Mouse (Mus musculus): ENCODE data around the gene Prkg2. TPM values are rescaled to one million over a fixed set of nuclear protein-coding genes. Genes with fewer than 3 reads are reported as not detected.

Gene Prkg2
- total RNA-seq, 2 experiments from 2014 or later, result not detected

DNA sequence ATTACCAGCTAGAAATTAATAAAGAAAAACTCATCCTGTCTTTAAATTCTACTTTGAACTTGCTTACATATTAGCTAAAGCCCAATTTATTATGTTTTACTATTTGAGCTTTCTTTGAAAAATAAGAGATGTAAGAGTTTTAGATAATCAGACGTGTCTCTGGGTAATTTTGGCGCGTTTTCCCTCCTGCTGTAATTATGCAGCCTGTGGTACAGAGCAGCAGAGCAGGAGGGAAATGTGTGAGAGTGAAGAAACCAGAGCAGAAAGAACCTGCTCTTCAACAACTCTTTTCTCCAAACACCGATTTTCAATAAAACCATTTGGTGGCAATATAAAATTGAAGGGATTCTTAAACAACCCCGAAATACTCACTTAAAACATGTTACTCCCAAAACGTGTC lies 58.8 kb downstream of the Prkg2 start:
- ATAC-seq (replicated peaks; ENCODE audit: poor library complexity), result no peak

DNA sequence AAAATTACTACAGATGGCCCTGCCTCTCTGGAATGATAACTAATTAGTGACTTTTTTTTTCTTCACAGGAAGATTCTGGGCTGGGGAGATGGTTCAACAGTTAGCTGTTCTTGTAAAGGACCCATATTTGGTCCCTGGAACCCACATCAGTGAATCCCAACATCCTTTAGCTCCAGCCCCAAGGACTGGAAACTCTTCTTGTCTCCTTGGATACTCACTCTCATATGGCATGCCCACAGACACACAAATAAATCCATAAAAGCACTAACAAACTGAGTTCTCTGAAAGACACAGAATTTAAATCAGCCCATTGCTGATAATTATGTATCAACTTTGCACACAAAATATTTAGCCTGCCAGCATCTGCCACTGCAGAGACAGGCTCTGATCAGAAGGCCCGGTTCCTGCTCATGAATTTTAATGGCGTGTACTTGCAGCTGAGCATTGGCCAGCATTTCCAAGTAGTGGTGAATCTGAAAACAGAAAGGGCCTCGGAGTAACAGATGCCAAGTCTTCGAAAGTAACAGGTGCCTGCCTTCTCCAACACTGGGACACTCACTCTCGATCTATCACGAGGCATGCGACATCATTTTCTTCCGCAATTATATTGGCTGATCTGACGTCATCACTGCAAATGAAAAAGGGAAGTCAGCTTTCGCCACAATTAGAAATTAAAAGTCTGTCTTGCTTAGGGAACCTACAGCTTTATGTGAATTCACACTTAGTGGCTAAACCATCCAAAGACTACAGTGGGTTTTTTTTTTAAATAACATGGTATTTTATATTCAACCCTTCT lies 61.1 kb downstream of the Prkg2 start:
- peak; percentile 64 for ATAC-seq (replicated peaks; ENCODE audit: poor library complexity)

DNA sequence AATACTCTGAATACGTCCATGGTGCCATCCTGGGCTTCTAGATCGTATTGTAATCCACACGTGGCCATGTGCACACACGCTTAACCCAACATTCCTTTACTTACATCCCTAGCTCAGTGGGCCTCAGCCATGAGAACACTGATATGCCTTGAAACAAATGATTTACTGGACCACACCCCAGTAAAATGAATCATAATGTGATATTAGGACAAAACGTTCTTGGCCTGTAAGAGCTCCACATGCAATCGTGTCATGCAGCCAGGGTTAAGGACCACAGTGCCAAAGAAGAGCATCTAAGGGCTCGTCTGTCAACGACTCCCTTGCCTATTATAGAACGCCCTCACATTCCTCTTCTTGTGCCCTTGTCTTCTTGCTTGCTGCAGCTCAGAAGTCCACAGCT lies 70.5 kb downstream of the Prkg2 start:
- ATAC-seq (replicated peaks; ENCODE audit: poor library complexity), result no peak

DNA sequence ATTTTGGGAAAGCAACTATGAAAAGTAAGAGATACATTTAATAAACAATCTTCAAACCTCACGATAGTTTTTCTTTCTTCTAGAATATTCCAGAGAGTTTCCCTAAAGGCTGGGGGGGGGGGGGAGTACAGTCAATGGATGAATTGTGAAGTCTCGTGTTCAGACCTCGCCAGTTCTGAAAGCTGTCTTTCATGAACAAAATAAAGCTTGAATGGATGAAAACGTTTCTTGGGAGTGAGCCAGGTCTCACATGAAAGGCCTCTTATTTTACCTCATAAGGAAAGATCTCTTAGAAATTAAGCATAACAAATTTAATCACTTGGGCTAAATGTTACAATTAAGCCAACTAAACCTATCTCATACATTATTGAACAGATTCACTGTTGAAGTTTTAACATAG lies 72.0 kb downstream of the Prkg2 start:
- ATAC-seq (replicated peaks; ENCODE audit: poor library complexity), result no peak

DNA sequence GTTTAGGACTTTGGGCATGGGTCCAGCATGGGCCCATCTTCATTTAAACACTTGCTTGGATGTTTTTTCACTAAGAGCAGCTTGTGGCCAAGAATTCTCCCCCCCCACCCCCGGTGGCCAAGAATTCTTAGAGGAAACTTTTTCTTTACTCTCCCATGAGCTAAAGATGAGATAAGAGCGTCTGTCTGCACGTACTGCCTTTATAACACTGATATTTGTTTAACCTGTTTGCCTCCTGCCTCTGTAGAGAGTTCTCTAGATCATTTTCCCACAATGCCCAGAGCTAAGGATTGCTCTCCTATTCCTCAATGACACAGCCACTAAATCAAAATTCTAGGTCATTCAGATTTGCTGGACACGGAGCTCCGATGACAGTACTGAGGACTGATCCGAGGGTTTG lies 72.8 kb downstream of the Prkg2 start:
- ATAC-seq (replicated peaks; ENCODE audit: poor library complexity), result no peak

GRCm38 (mm10) chr5:98962472-98962871 lies 74.7 kb downstream of the Prkg2 start:
- no peak for ATAC-seq (replicated peaks; ENCODE audit: poor library complexity)

GRCm38 (mm10) chr5:98955576-98955975 lies 81.6 kb downstream of the Prkg2 start:
- no peak for ATAC-seq (replicated peaks; ENCODE audit: poor library complexity)

- ATAC-seq (replicated peaks; ENCODE audit: poor library complexity), result no peak
Observed at GRCm38 (mm10) chr5:98953386-98953785, 83.8 kb downstream of the Prkg2 start.

DNA sequence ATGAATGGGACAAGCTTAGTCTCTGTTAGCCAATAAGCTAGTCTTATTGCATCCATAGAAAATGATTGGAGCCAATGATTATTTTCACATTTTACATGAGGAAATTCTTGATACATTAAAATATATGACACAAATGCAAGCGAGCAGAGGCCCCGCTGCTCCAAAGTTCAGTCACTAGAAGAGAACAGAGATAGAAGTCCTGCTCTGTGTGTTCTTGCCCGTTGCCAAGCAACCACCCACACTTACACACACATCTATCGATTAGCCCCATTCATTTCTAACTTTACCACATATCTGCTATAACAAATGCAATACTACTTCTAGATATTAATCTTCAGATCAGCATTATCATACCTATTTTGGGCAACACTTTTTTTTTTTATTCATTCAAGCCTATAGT lies 85.6 kb downstream of the Prkg2 start:
- no peak for ATAC-seq (replicated peaks; ENCODE audit: poor library complexity)

DNA sequence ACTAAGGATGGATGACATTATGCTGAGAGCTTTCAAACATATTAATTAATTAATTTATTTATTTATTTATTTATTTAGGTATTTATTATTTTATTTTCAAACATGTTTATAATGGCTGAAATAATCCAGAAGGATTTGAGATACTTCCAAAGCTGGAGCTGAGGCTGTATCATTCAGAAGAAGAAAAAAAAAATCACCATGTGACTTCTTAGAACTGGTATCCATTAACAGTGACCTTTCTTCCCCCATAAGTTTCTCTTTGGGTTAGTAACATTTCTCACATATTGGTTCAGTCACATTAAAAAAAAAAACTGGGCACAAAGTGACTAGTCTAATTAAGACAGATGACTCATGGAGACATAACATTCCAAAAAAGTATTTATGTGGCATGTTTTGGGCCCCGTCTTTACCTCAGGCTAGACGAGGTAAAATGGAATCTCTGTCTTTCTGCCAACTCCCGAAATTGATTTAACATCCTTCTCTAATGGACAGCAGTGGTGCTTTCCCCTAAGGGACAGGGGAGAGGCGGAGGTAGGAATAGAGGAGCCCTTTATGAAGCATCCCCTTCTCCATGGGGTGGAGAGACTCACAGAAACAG lies 86.6 kb downstream of the Prkg2 start:
- no peak for ATAC-seq (replicated peaks; ENCODE audit: poor library complexity)

DNA sequence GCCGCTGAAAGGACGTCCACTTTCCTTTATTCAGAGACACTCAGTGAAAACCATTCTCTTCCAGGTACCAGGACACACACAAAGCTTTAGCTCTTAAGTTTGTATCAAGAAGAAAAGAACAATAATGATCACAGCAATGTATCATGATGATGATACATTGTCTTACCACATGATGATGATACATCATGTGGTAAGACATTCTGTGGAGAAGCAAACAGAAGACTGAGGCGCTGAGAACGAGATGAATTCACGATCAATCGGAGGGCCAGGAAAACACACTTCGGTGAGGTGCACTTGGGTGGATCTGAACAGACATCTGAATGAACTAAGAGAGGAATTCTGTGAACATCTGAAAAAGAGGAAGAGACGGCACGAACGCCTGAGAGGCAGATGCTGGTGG lies 87.4 kb downstream of the Prkg2 start:
- ATAC-seq (replicated peaks; ENCODE audit: poor library complexity), result no peak

DNA sequence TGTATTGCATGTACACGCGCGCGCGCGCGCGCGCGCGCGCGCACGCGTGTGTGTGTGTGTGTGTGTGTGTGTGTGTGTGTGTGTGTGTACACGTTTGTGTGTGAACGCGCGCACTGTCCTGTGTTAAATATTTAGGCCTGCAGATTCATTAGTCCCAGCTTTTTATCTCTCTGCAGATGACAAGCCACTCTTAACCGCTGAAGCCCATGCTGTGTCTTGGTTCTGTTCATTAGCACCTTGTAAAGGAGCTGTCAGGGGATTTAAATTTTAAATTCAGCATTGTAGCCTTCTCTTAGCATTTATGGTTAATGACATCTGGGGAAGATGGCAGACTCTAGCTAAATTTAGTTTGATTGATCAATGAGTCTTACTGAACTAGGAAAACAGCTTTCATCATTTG lies 90.5 kb downstream of the Prkg2 start:
- no peak for ATAC-seq (replicated peaks; ENCODE audit: poor library complexity)

DNA sequence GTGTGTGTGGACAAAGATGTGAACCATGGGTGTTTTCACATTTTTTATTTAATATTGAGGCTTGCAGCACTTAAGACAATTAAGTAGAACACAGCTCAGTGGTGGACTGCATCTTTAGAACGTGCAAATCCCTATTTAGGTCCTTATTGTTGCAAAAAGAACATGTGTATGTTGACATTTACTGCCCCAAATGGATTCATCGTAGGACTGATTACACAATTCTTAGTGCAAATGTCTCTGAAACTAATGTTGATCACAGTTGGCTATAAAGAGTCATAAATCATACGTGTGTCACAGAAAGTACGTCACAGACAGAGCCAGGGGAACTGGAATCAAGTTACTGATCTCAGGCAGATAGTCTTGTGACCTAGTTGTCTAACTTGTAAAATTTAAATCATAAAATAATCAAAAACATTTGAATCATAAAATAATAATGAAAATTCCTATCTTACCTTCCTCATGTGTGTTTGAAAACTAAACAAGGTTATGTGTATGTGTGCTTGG lies 91.0 kb downstream of the Prkg2 start:
- no peak for ATAC-seq (replicated peaks; ENCODE audit: poor library complexity)

DNA sequence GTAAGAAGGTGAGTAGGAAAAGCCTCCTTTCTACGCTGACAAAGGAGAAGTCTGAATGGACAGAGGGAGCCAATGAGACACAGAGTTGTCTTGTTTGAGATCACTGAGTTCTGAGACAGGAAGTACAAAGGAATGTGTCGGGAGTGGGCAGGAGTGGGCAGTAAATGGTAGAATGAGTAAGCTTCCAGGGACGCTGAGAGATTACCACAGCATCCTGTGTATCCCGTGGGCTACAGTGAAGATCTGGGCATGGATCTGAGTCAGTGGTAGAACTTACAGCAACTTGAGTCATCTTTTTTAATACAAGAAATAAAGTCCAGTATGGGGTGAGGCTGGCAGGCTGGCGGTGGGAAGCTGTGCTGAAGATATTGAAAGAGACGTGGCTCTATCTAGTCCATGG lies 93.4 kb downstream of the Prkg2 start:
- no peak for ATAC-seq (replicated peaks; ENCODE audit: poor library complexity)

DNA sequence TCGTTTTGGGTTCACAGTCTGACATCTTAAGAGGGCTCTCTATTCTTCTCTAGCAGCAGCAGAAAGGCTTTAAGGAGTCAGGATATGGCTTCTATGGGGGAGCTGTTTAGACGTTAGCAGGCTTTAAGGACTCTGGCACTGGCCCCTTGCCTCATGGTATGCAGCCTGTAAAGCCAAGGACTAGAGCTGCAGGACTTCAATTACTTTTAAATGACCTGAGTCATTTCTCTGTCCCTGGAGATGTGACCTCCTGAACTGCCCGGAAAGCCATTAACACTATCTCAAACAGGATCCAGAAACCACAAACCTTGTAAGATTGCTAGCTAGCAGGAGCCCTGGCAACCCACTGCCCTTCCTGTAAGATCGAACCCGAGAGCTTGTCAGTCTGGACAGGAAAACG lies 96.4 kb downstream of the Prkg2 start:
- ATAC-seq (replicated peaks; ENCODE audit: poor library complexity), result no peak

- no peak for ATAC-seq (replicated peaks; ENCODE audit: poor library complexity)
Observed at GRCm38 (mm10) chr5:98939631-98940208, 97.4 kb downstream of the Prkg2 start.

- ATAC-seq (replicated peaks; ENCODE audit: poor library complexity), result no peak
Observed at GRCm38 (mm10) chr5:98939116-98939515, 98.0 kb downstream of the Prkg2 start.

- no peak for ATAC-seq (replicated peaks; ENCODE audit: poor library complexity)
Observed at GRCm38 (mm10) chr5:98937879-98938278, 99.3 kb downstream of the Prkg2 start.

GRCm38 (mm10) chr5:98936650-98937049 lies 100.5 kb downstream of the Prkg2 start:
- no peak for ATAC-seq (replicated peaks; ENCODE audit: poor library complexity)

DNA sequence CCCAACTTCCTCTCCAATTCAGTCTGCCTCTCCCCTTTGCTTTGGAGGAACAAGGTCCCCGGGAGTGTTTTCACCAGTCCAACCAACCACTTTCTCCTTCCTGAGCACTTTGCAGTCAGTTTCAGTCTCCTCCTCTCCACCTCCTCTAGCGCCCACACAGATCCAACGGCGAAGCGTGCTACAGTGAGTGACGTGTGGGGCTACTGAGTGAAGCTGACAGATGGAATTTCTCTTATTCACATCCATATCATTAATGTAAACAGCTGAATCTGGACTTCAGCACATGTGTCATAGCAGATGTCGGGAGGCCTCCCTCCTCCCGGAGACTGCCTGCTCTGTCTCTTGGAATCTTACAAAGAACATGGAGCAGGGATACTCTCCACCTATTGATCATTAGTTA lies 101.2 kb downstream of the Prkg2 start:
- no peak for ATAC-seq (replicated peaks; ENCODE audit: poor library complexity)

GRCm38 (mm10) chr5:98922921-98923320 lies 114.2 kb downstream of the Prkg2 start:
- no peak for ATAC-seq (replicated peaks; ENCODE audit: poor library complexity)

GRCm38 (mm10) chr5:98921608-98922007 lies 115.5 kb downstream of the Prkg2 start:
- ATAC-seq (replicated peaks; ENCODE audit: poor library complexity), result no peak
